Mouse (Mus musculus) intestine, embryonic 16.5 days (tissue): Measurements from ENCODE around the gene Slc35b2. TPM values are rescaled to one million over a fixed set of nuclear protein-coding genes. Genes with fewer than 3 reads are reported as not detected.
A peak's percentile ranks its signal among the peaks of the same experiment; 100 is the strongest.

Source experiments
- ATAC-seq: fragments of 200-750 bp; cut with Nextera tagmentation; 2 replicates; pipeline ENCODE4 v1.8.0; 2017; ENCODE audit warnings: moderate TSS enrichment, moderate library complexity
- H3K27ac ChIP-seq: fragments of 300-500 bp; sonication (generic); 2 replicates; pipeline ENCODE4 v1.5.1; 2014; ENCODE audit warnings: mild to moderate bottlenecking, low read length
- H3K27me3 ChIP-seq: fragments of 300-500 bp; sonication (generic); replicated peaks from 2 replicates; pipeline ENCODE4 v1.6.1; 2014; ENCODE audit warnings: low read length, control low read depth, mixed read lengths; ENCODE audit not compliant: control insufficient read depth, insufficient read depth
- H3K36me3 ChIP-seq: fragments of 300-500 bp; sonication (generic); 2 replicates; pipeline ENCODE4 v1.6.1; 2014; ENCODE audit warnings: low read length, control low read depth; ENCODE audit not compliant: control insufficient read depth, insufficient read depth
- H3K4me1 ChIP-seq: fragments of 300-500 bp; sonication (generic); 2 replicates; pipeline ENCODE4 v1.6.1; 2014; ENCODE audit warnings: low read length, control low read depth, mixed read lengths; ENCODE audit not compliant: control insufficient read depth, insufficient read depth
- H3K4me2 ChIP-seq: fragments of 300-500 bp; sonication (generic); 2 replicates; pipeline ENCODE4 v1.6.1; 2014; ENCODE audit warnings: low read depth, low read length, control low read depth
- H3K4me3 ChIP-seq: fragments of 300-500 bp; sonication (generic); 2 replicates; pipeline ENCODE4 v1.5.1; 2014; ENCODE audit warnings: mild to moderate bottlenecking, low read length
- H3K9ac ChIP-seq: fragments of 300-500 bp; sonication (generic); 2 replicates; pipeline ENCODE4 v1.6.1; 2014; ENCODE audit warnings: low read depth, low read length
- H3K9me3 ChIP-seq: fragments of 300-500 bp; sonication (generic); 2 replicates; pipeline ENCODE4 v1.6.1; 2016; ENCODE audit warnings: low read length, control low read depth; ENCODE audit not compliant: control insufficient read depth
- WGBS: fragments of 180-500 bp; shearing (Covaris S2); extraction: QIAGEN DNeasy Blood & Tissue Kit; methylation state at CpG from one replicate; pipeline ENCODE4 v1.1.7; 2014; 5-methylcytosine and 5-hydroxymethylcytosine counted together
- polyA plus RNA-seq: library from polyadenylated mRNA; unstranded; fragments of >200 nt; fragmentation: Nextera tagmentation; extraction: Ambion mirVana; gene quantifications from 2 replicates; pipeline ENCODE4 v1.2.1, GENCODE M21; 2015

The Slc35b2 gene
- polyA plus RNA-seq, 1 experiment from 2014 or later = 136 TPM

DNA sequence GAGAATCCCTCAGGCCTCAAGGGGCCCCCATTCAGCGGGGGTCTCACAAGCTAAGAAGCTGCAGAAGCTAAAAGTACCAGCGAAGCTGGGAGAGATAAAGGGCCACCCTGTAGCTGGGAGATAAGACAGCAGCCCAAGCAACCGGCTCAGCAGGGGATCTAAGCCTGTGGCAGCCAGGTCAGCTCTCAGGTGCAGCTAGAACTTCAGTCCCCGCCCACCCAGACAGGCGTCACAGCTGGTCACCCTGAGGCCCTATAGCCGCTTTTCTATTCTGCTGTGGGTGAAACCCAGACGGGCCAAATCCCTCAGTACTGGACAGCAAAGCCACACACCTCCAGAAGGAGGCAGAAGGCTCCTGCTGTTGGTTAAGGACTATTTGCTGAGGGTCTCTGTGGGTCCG, 29.8 kb downstream of the Slc35b2 start:
- no peak overlapping the region for H3K4me3 ChIP-seq

GRCm38 (mm10) chr17:45594195-45594594, 30.5 kb downstream of the Slc35b2 start:
- 55% methylated on average over 8 of the region's 8 CpGs for WGBS
- H3K27ac ChIP-seq = no peak overlapping the region
- H3K4me2 ChIP-seq = peak overlapping the region; percentile 100
- H3K9me3 ChIP-seq = no peaks in the 10 kb centered on the region
- no peaks in the 10 kb centered on the region for H3K27me3 ChIP-seq
- peaks cover 59% of the 10 kb centered on the region for H3K4me1 ChIP-seq
- ATAC-seq = no peak
- peaks cover 4% of the 10 kb centered on the region; the same call in 1 of the 2 replicates for H3K36me3 ChIP-seq
- peak overlapping the region; percentile 68 for H3K4me3 ChIP-seq
- peak overlapping the region; percentile 12; the same call in 1 of the 2 replicates for H3K9ac ChIP-seq

More for the DNA sequence above, 29.8 kb downstream of the Slc35b2 start:
- 0 out of 2 replicates have a peak, but pooled peaks have one; percentile 9 for ATAC-seq
- WGBS = 38% methylated on average over 8 of the region's 8 CpGs
- H3K9ac ChIP-seq = peak overlapping the region; percentile 51
- H3K36me3 ChIP-seq = peaks cover 4% of the 10 kb centered on the region; the same call in 1 of the 2 replicates
- no peak overlapping the region for H3K27ac ChIP-seq
- H3K4me1 ChIP-seq = peaks cover 55% of the 10 kb centered on the region
- no peaks in the 10 kb centered on the region for H3K9me3 ChIP-seq
- peak overlapping the region; percentile 100; the same call in 1 of the 2 replicates for H3K4me2 ChIP-seq
- H3K27me3 ChIP-seq = no peaks in the 10 kb centered on the region

DNA sequence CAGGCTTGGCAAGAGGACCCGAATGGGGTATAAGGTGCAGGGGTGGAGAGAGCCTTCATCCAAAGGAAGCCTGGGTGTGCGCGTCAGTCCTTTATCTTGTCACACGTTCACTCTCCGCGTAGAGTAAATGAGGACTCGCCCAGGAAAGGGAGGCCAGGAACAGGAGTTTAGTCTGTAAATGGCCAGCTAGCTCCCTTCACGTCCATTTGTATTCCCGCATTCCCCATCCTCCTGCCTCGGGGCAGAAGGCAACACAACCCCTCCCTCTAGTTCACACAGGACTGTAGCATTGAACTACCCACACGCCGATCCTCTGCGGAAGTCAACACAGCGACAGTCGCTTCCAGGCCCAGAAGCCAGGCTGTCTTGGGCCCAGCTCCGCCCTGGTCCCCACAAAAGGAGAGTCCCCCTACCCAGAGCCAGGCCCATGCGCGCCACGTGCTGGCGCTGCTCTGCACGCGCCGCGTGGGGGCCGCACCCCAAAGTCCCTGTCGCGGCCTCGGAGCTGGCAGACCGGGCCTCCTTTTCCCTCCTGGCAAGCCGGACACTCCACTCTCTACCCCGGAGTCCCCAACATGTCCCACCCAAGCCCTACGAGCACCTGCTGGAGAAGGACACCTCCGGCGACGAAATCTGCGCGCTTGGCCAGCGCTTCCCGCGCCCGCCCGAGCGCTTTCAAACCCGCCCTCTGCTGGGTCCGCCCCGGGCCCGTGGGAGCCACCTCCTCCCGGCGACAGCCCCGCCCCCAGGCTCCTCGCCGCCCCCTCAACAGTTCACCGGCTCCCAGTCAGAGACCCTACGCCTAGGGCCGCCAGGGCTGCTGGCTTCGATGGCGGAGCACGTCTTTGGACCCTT, 31.4 kb downstream of the Slc35b2 start:
- Histone ChIP-seq H3K4me3 (peak overlapping the region; percentile 68), H3K4me1 (peaks cover 67% of the 10 kb centered on the region), H3K36me3 (no peaks in the 10 kb centered on the region), H3K4me2 (peak overlapping the region; percentile 100), H3K27ac (no peak overlapping the region), H3K27me3 (no peaks in the 10 kb centered on the region), H3K9ac (peak overlapping the region; percentile 78), H3K9me3 (no peaks in the 10 kb centered on the region)
- ATAC-seq = peak; percentile 61
- 2% methylated on average over 58 of the region's 58 CpGs for WGBS

GRCm38 (mm10) chr17:45595736-45596390, 32.2 kb downstream of the Slc35b2 start:
- peak; percentile 4; the same call in 1 of the 2 replicates for ATAC-seq

GRCm38 (mm10) chr17:45596631-45597396, 33.1 kb downstream of the Slc35b2 start:
- Histone ChIP-seq H3K4me1 (peaks cover 81% of the 10 kb centered on the region), H3K9ac (no peak overlapping the region), H3K9me3 (no peaks in the 10 kb centered on the region), H3K27me3 (no peaks in the 10 kb centered on the region), H3K27ac (peak overlapping the region; percentile 24; the same call in 1 of the 2 replicates), H3K4me2 (no peak overlapping the region), H3K36me3 (no peaks in the 10 kb centered on the region), H3K4me3 (no peak overlapping the region)
- ATAC-seq = no peak
- WGBS = 41% methylated on average over 11 of the region's 11 CpGs

More at GRCm38 (mm10) chr17:45595736-45596390, 32.2 kb downstream of the Slc35b2 start:
- Histone ChIP-seq H3K27ac (no peak overlapping the region), H3K9me3 (no peaks in the 10 kb centered on the region), H3K4me2 (peak overlapping the region; percentile 100), H3K36me3 (no peaks in the 10 kb centered on the region), H3K4me1 (peaks cover 72% of the 10 kb centered on the region), H3K9ac (peak overlapping the region; percentile 78), H3K4me3 (peak overlapping the region; percentile 68), H3K27me3 (no peaks in the 10 kb centered on the region)
- WGBS = 8% methylated on average over 23 of the region's 23 CpGs

DNA sequence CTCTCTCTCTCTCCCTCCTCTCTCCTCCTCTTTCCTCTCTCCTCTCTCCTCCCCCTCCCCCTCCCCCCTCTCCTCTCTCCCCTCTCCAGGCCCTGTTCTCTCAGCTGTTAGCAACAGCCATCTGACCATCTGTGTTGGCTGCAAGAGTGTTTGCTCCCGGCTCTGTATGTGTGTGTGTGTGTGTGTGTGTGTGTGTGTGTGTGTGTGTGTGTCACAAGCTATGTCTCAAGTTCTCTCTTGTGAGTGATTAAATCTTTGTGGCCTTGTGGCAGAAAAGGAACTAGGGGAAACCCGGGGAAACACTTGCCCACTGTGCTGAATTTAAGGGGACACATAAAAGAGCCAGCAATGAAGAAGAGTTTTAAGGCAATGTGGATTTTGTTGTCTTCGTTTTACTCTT, 34.1 kb downstream of the Slc35b2 start:
- no peak overlapping the region for H3K27ac ChIP-seq
- WGBS = 37% methylated on average over 3 of the region's 3 CpGs
- H3K4me1 ChIP-seq = peaks cover 72% of the 10 kb centered on the region

GRCm38 (mm10) chr17:45598376-45598775, 34.7 kb downstream of the Slc35b2 start:
- Histone ChIP-seq H3K27me3 (no peaks in the 10 kb centered on the region), H3K9ac (no peak overlapping the region), H3K9me3 (no peaks in the 10 kb centered on the region), H3K4me1 (peaks cover 66% of the 10 kb centered on the region), H3K27ac (peak overlapping the region; percentile 43), H3K36me3 (no peaks in the 10 kb centered on the region), H3K4me3 (no peak overlapping the region), H3K4me2 (no peak overlapping the region)
- WGBS = 88% methylated on average over 2 of the region's 2 CpGs
- no peak for ATAC-seq

More for the DNA sequence above, 34.1 kb downstream of the Slc35b2 start:
- H3K9ac ChIP-seq = no peak overlapping the region
- no peaks in the 10 kb centered on the region for H3K36me3 ChIP-seq
- H3K4me2 ChIP-seq = no peak overlapping the region
- no peaks in the 10 kb centered on the region for H3K27me3 ChIP-seq
- no peaks in the 10 kb centered on the region for H3K9me3 ChIP-seq
- H3K4me3 ChIP-seq = no peak overlapping the region
- no peak for ATAC-seq

DNA sequence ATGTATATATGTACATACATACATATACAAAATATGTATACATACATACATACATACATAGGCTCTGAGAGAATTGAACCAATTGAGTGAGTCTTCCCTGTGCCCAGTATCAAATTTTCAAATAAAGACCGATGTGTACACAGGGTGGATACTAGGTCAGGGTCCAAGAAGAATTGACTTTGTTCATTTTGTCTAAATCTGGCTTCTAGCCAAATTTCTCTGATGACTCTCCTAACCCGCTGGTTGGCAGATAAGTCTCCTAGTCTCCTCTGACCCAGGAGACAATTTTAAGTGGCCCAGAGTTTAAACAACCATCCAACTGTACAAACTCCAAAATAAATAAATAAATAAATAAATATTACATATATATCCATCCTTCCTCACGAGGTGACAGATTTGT, 35.2 kb downstream of the Slc35b2 start:
- Histone ChIP-seq H3K4me1 (peaks cover 61% of the 10 kb centered on the region), H3K27ac (peak overlapping the region; percentile 74)
- ATAC-seq = peak; percentile 39

More for the DNA sequence above, 35.2 kb downstream of the Slc35b2 start:
- WGBS = 30% methylated on average over 3 of the region's 3 CpGs
- no peaks in the 10 kb centered on the region for H3K9me3 ChIP-seq
- no peaks in the 10 kb centered on the region for H3K27me3 ChIP-seq
- peak overlapping the region; percentile 76 for H3K4me2 ChIP-seq
- peak overlapping the region; percentile 44 for H3K4me3 ChIP-seq
- H3K36me3 ChIP-seq = no peaks in the 10 kb centered on the region
- H3K9ac ChIP-seq = peak overlapping the region; percentile 66
